Mouse (Mus musculus): ENCODE measurements around the gene Faap20. TPM values are rescaled to one million over a fixed set of nuclear protein-coding genes. Genes with fewer than 3 reads are reported as not detected.
"Not testable (repeated sequence)": the region's sequence is repeated elsewhere in the genome, so short reads cannot be mapped to it uniquely, and the experiment has no call there.

Faap20 gene
- polyA plus RNA-seq, 1 experiment = 19.8 TPM

GRCm38 (mm10) chr4:155243233-155243632 lies 6.4 kb upstream of the Faap20 start:
- Histone ChIP-seq H3K27ac (ENCODE audit: insufficient read depth, low read length) (no peak overlapping the region), H3K4me3 (ENCODE audit: insufficient read depth, low read length) (no peak overlapping the region), H3K4me1 (ENCODE audit: control insufficient read depth, insufficient read depth, low read length) (peaks cover 7% of the 10 kb centered on the region)
- TF ChIP-seq CTCF (IDR thresholded peaks at IDR 0.05; ENCODE audit: borderline replicate concordance, insufficient read depth, low read length) (no peak), POLR2A (IDR thresholded peaks at IDR 0.05; ENCODE audit: low read depth, low read length) (no peak)

GRCm38 (mm10) chr4:155245770-155246492 lies 3.7 kb upstream of the Faap20 start:
- no peak overlapping the region for H3K4me3 ChIP-seq (ENCODE audit: insufficient read depth, low read length)
- TF ChIP-seq POLR2A (IDR thresholded peaks at IDR 0.05; ENCODE audit: low read depth, low read length) (no peak), CTCF (IDR thresholded peaks at IDR 0.05; ENCODE audit: borderline replicate concordance, insufficient read depth, low read length) (no peak)
- H3K27ac ChIP-seq (ENCODE audit: insufficient read depth, low read length) = no peak overlapping the region
- H3K4me1 ChIP-seq (ENCODE audit: control insufficient read depth, insufficient read depth, low read length) = peaks cover 7% of the 10 kb centered on the region

- Histone ChIP-seq H3K27ac (ENCODE audit: insufficient read depth, low read length) (no peak overlapping the region), H3K4me3 (ENCODE audit: insufficient read depth, low read length) (no peak overlapping the region), H3K4me1 (ENCODE audit: control insufficient read depth, insufficient read depth, low read length) (peaks cover 7% of the 10 kb centered on the region)
- TF ChIP-seq CTCF (IDR thresholded peaks at IDR 0.05; ENCODE audit: borderline replicate concordance, insufficient read depth, low read length) = no peak
- no peak for TF ChIP-seq POLR2A (IDR thresholded peaks at IDR 0.05; ENCODE audit: low read depth, low read length)
These were observed 2.9 kb upstream of the Faap20 start for GRCm38 (mm10) chr4:155246691-155247105.

GRCm38 (mm10) chr4:155248054-155248453 lies 1.5 kb upstream of the Faap20 start:
- H3K4me3 ChIP-seq (ENCODE audit: insufficient read depth, low read length) = not testable (repeated sequence)

GRCm38 (mm10) chr4:155249257-155249647 lies 350 bp upstream of the Faap20 start:
- H3K4me1 ChIP-seq (ENCODE audit: control insufficient read depth, insufficient read depth, low read length) = peaks cover 7% of the 10 kb centered on the region
- TF ChIP-seq POLR2A (IDR thresholded peaks at IDR 0.05; ENCODE audit: low read depth, low read length) (no peak), CTCF (IDR thresholded peaks at IDR 0.05; ENCODE audit: borderline replicate concordance, insufficient read depth, low read length) (peak; percentile 92)
- H3K27ac ChIP-seq (ENCODE audit: insufficient read depth, low read length) = peak overlapping the region; percentile 90
- H3K4me3 ChIP-seq (ENCODE audit: insufficient read depth, low read length) = peak overlapping the region; percentile 65

More at GRCm38 (mm10) chr4:155248054-155248453, 1.5 kb upstream of the Faap20 start:
- H3K4me1 ChIP-seq (ENCODE audit: control insufficient read depth, insufficient read depth, low read length); H3K27ac ChIP-seq (ENCODE audit: insufficient read depth, low read length): not testable (repeated sequence)

GRCm38 (mm10) chr4:155250361-155251117 lies 937 bp downstream of the Faap20 start:
- Histone ChIP-seq H3K27ac (ENCODE audit: insufficient read depth, low read length) (peak overlapping the region; percentile 98), H3K4me3 (ENCODE audit: insufficient read depth, low read length) (peak overlapping the region; percentile 65), H3K4me1 (ENCODE audit: control insufficient read depth, insufficient read depth, low read length) (peaks cover 5% of the 10 kb centered on the region)
- peak; percentile 43 for TF ChIP-seq POLR2A (IDR thresholded peaks at IDR 0.05; ENCODE audit: low read depth, low read length)
- TF ChIP-seq CTCF (IDR thresholded peaks at IDR 0.05; ENCODE audit: borderline replicate concordance, insufficient read depth, low read length) = no peak

GRCm38 (mm10) chr4:155251147-155251546 lies 1.5 kb downstream of the Faap20 start:
- Histone ChIP-seq H3K27ac (ENCODE audit: insufficient read depth, low read length) (no peak overlapping the region), H3K4me1 (ENCODE audit: control insufficient read depth, insufficient read depth, low read length) (peaks cover 1% of the 10 kb centered on the region; the same call in 1 of the 2 replicates), H3K4me3 (ENCODE audit: insufficient read depth, low read length) (peak overlapping the region; percentile 16)
- TF ChIP-seq POLR2A (IDR thresholded peaks at IDR 0.05; ENCODE audit: low read depth, low read length) = no peak
- no peak for TF ChIP-seq CTCF (IDR thresholded peaks at IDR 0.05; ENCODE audit: borderline replicate concordance, insufficient read depth, low read length)

GRCm38 (mm10) chr4:155252253-155252652 lies 2.7 kb downstream of the Faap20 start:
- no peaks in the 10 kb centered on the region for H3K4me1 ChIP-seq (ENCODE audit: control insufficient read depth, insufficient read depth, low read length)
- H3K4me3 ChIP-seq (ENCODE audit: insufficient read depth, low read length) = no peak overlapping the region
- TF ChIP-seq CTCF (IDR thresholded peaks at IDR 0.05; ENCODE audit: borderline replicate concordance, insufficient read depth, low read length) = no peak
- no peak for TF ChIP-seq POLR2A (IDR thresholded peaks at IDR 0.05; ENCODE audit: low read depth, low read length)
- no peak overlapping the region for H3K27ac ChIP-seq (ENCODE audit: insufficient read depth, low read length)

- Histone ChIP-seq H3K27ac (ENCODE audit: insufficient read depth, low read length) (no peak overlapping the region), H3K4me1 (ENCODE audit: control insufficient read depth, insufficient read depth, low read length) (peaks cover 16% of the 10 kb centered on the region), H3K4me3 (ENCODE audit: insufficient read depth, low read length) (no peak overlapping the region)
- TF ChIP-seq CTCF (IDR thresholded peaks at IDR 0.05; ENCODE audit: borderline replicate concordance, insufficient read depth, low read length) (no peak), POLR2A (IDR thresholded peaks at IDR 0.05; ENCODE audit: low read depth, low read length) (no peak)
These were observed 15.1 kb downstream of the Faap20 start for GRCm38 (mm10) chr4:155264521-155265321.
